Mouse (Mus musculus): ENCODE measurements at regions not wholly inside any gene's neighbourhood (a gene's known extent, or its start where the extent isn't known, plus 50 kb on each side); places are given as distances from the start of the nearest gene placed in this dataset.

DNA sequence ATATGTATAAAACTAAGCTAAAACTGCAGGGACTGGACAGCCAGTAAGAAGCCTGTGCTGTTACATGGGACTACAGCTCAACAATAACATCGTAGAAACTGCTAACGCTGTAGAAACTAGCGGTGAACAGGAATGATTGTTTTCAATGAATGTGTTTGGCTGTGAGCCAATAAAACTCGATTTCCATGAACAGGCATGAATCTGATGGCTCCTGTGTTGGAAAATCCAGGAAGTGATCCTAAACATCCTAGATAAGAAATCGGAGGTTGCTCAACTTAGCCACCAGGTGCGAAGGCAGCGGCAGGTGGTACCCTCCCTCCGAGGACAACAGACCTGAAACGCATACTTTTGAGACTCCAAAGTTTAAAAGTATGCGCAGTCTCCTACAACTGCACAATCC lies 186.0 kb upstream of the Klf7 start:
- Histone ChIP-seq H3K4me1 (replicated peaks) (no peaks in the 10 kb centered on the region), H3K36me3 (no peaks in the 10 kb centered on the region), H3K27ac (no peak overlapping the region), H3K4me3 (replicated peaks) (no peak overlapping the region), H3K4me2 (no peak overlapping the region), H3K27me3 (no peaks in the 10 kb centered on the region), H3K9ac (replicated peaks) (no peak overlapping the region), H3K9me3 (no peaks in the 10 kb centered on the region)
- ATAC-seq (ENCODE audit: insufficient number of reproducible peaks, insufficient read depth, low FRiP score, low TSS enrichment, low read depth): no peak
- 74% methylated on average over 10 of the region's 10 CpGs for WGBS

DNA sequence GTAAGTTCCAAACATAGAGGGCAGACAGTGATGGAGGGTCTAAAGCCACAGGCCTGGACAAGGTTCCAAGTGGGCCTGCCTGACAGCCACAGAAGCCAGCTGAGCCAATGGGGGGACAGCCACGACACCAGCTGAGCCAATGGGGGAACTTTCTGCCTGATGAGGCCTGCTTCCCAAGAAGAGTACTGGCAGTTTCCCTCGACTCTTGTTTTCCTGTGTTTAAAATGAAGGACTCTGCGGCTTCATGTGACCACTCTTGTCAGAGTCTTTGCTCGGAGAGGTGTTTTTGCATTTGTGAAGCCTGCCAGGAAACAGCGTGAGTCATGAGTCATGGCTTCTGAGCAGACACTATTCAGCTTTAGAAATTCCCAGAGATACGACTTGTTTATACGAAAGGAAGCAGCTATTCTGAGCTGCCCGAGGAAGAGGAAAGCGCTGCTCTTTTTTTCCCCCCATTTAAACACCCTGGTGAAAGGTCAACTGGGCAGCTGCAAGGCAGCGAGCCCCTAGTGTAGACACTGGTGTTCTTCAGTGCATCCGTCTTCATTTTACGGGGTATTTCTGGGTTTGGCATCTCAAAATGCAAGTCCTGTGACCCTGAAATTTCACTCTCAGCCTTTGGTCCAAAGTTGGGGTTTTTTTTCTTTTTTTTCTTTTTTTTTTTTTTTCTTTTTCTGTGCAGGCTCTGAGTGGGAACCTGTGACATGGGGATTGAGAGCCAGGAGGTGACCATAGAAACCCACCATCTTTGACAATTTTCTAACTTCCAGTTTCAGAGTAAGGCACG lies 183.5 kb upstream of the Klf7 start:
- Histone ChIP-seq H3K4me3 (replicated peaks) (no peak overlapping the region), H3K4me2 (no peak overlapping the region), H3K9ac (replicated peaks) (no peak overlapping the region), H3K27me3 (no peaks in the 10 kb centered on the region), H3K9me3 (no peaks in the 10 kb centered on the region), H3K4me1 (replicated peaks) (no peaks in the 10 kb centered on the region; the same call in 1 of the 2 replicates), H3K36me3 (no peaks in the 10 kb centered on the region), H3K27ac (peak overlapping the region; percentile 41; the same call in 1 of the 2 replicates)
- ATAC-seq (ENCODE audit: insufficient number of reproducible peaks, insufficient read depth, low FRiP score, low TSS enrichment, low read depth): no peak
- 53% methylated on average over 13 of the region's 13 CpGs for WGBS

DNA sequence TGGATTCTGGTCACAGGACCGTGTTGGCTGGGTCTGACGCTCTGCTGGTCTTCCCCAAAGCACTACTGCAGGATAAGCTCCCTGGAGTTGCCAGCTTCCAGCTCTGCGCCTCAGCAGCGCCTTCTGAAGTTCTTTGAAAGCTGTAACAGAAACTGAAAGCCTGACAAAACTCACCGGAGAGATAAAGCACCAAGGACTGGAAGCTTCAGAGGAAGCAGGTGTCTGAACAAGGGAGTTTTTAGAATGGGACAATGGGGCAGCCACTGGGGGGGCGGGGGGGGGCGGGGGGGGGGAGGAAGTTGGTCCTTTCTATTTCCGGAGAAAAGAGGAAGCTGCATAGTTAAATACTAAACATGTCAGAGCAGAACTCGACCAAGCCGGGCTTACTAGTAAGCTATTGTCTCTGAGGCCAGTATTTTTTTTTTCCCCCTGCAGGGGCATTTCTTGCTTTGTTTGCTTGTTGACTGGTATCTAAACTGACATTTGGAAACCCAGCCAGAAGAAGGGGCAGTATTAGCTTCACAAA lies 180.8 kb upstream of the Klf7 start:
- no peaks in the 10 kb centered on the region for H3K27me3 ChIP-seq
- H3K4me3 ChIP-seq (replicated peaks): no peak overlapping the region
- H3K27ac ChIP-seq: no peak overlapping the region
- WGBS: 31% methylated on average over 10 of the region's 10 CpGs
- no peaks in the 10 kb centered on the region for H3K9me3 ChIP-seq
- no peaks in the 10 kb centered on the region; the same call in 1 of the 2 replicates for H3K4me1 ChIP-seq (replicated peaks)
- H3K36me3 ChIP-seq: no peaks in the 10 kb centered on the region
- no peak overlapping the region for H3K9ac ChIP-seq (replicated peaks)
- peak overlapping the region; percentile 7; the same call in 1 of the 2 replicates for H3K4me2 ChIP-seq
- no peak for ATAC-seq (ENCODE audit: insufficient number of reproducible peaks, insufficient read depth, low FRiP score, low TSS enrichment, low read depth)

DNA sequence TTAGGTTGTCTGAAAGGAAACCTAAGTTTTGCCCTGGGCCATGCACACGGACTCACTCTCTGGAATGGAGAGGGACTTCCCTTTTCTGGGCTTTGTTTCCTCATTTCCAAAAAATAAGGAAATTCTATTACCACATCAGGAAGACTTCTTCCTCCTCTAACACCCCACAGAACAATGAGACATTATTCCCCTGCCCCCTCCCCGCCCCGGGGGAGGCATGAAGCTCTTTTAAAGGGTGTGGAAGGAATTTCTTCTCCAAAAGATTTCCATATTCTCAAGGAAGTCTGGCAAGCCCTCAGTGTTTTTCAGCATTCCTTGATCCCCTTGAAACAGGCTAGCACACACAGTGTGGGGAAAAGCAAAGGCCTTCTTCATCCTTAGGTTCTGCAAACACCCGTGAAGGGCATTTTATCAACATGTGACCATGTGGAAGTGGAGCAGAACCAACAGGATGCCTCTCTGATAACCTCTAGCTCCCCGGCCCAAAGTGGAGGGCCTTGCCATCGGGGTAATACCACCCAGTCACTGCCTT lies 179.5 kb upstream of the Klf7 start:
- Histone ChIP-seq H3K4me1 (replicated peaks) (no peaks in the 10 kb centered on the region; the same call in 1 of the 2 replicates), H3K27ac (peak overlapping the region; percentile 41; the same call in 1 of the 2 replicates), H3K27me3 (no peaks in the 10 kb centered on the region), H3K9ac (replicated peaks) (no peak overlapping the region), H3K4me3 (replicated peaks) (no peak overlapping the region), H3K4me2 (no peak overlapping the region), H3K36me3 (no peaks in the 10 kb centered on the region), H3K9me3 (no peaks in the 10 kb centered on the region)
- ATAC-seq (ENCODE audit: insufficient number of reproducible peaks, insufficient read depth, low FRiP score, low TSS enrichment, low read depth): no peak
- WGBS: 61% methylated on average over 6 of the region's 6 CpGs

DNA sequence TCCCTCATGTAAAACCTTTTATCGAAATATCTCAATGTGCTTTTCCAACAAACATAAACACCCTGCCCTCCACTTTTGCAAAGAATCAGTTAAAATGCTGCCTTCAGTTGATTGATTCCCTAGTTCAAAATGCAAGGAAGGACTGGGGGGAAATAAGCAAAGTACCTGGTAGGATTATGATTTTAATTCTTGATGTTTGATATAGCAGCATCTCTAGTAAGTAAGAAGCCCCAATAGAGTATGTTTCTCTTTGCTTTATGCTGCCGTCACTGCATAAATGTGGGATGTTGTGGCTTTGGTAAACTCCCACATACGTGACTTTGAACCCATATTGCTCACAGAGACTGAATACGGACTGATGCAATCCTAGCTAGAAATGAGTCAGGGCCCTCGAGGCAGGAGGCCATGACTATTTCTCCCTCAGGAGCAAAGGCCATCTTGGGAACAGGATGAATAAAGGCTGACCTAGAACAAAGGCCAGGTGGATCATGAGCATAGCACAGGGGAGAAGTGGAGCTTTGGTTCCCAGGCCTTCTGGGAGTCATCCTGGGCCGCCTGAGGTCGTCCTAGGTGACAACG lies 179.0 kb upstream of the Klf7 start:
- H3K4me3 ChIP-seq (replicated peaks): no peak overlapping the region
- H3K9ac ChIP-seq (replicated peaks): no peak overlapping the region
- H3K9me3 ChIP-seq: no peaks in the 10 kb centered on the region
- no peaks in the 10 kb centered on the region for H3K36me3 ChIP-seq
- H3K4me2 ChIP-seq: no peak overlapping the region
- H3K27me3 ChIP-seq: no peaks in the 10 kb centered on the region
- ATAC-seq (ENCODE audit: insufficient number of reproducible peaks, insufficient read depth, low FRiP score, low TSS enrichment, low read depth): no peak
- whole genome bisulfite sequencing: 80% methylated on average over 8 of the region's 8 CpGs
- no peaks in the 10 kb centered on the region; the same call in 1 of the 2 replicates for H3K4me1 ChIP-seq (replicated peaks)
- no peak overlapping the region; the same call in 1 of the 2 replicates for H3K27ac ChIP-seq

DNA sequence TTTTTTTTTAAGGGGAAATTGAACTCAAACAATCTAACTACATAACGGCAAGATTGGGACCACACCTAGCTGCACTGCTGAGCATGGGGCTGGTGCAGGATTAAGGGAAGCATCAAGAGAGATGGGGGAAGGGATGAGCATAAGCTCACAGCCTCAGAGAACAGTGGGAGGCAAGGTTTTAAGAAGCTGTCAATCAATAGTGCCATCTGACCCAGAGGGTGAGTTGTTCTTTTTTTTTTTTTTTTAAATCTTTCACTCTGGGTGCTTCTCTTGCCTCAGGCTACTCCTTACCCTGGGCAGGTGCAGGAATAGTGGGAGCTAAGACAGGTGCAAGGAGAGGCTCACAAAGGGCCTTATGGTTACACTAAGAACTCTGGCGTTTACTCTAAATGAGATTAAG lies 176.9 kb upstream of the Klf7 start:
- H3K9ac ChIP-seq (replicated peaks): no peak overlapping the region
- WGBS: 64% methylated on average over 2 of the region's 2 CpGs
- no peak for ATAC-seq (ENCODE audit: insufficient number of reproducible peaks, insufficient read depth, low FRiP score, low TSS enrichment, low read depth)

DNA sequence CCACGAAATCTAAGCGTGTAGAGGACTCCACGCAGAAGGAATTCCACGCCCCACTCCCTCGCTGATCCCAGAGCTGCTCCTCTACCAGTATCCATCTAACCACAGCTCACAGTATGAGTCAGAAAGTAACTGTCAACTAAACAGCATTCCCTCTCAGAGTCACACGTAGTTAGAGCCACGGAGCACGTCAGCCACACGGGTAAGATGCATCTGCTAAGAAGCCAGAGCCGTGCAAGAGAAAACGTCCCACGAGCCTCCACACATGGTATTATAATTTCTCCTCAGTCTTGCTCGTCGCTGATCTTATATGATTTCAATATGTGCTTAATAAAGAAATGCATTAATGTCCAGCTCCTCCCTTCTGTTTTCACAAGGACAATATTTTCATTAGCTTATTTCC lies 176.1 kb upstream of the Klf7 start:
- 86% methylated on average over 14 of the region's 14 CpGs for WGBS
- H3K4me2 ChIP-seq: no peak overlapping the region
- no peak overlapping the region for H3K4me3 ChIP-seq (replicated peaks)
- H3K9me3 ChIP-seq: no peaks in the 10 kb centered on the region
- no peaks in the 10 kb centered on the region; the same call in 1 of the 2 replicates for H3K4me1 ChIP-seq (replicated peaks)
- H3K27ac ChIP-seq: no peak overlapping the region
- no peaks in the 10 kb centered on the region for H3K36me3 ChIP-seq
- H3K27me3 ChIP-seq: no peaks in the 10 kb centered on the region
- no peak overlapping the region for H3K9ac ChIP-seq (replicated peaks)
- ATAC-seq (ENCODE audit: insufficient number of reproducible peaks, insufficient read depth, low FRiP score, low TSS enrichment, low read depth): no peak

More for the DNA sequence above, 176.9 kb upstream of the Klf7 start:
- Histone ChIP-seq H3K4me2 (no peak overlapping the region), H3K27me3 (no peaks in the 10 kb centered on the region), H3K4me3 (replicated peaks) (no peak overlapping the region), H3K9me3 (no peaks in the 10 kb centered on the region), H3K27ac (no peak overlapping the region), H3K36me3 (no peaks in the 10 kb centered on the region), H3K4me1 (replicated peaks) (no peaks in the 10 kb centered on the region; the same call in 1 of the 2 replicates)

DNA sequence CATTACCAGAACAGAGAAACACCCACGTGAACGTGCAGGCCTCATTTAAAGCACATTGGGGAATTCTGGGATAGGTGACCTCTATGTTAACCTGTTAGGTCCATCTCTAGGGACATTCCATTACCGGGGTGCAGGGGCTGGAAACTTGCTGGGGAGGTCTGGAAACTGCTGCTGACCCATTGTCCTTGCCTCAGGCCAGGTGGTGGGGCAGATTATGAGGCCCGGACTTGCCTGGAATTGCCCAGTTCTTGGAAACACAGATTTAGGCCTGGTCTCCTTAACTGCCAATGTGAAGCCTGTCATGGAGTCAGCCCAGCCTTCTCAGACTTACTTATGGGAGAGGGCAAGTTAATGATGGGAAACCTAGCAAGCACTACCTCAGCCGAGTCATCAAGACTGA lies 175.3 kb upstream of the Klf7 start:
- H3K27me3 ChIP-seq: no peaks in the 10 kb centered on the region
- no peak for ATAC-seq (ENCODE audit: insufficient number of reproducible peaks, insufficient read depth, low FRiP score, low TSS enrichment, low read depth)
- no peak overlapping the region for H3K27ac ChIP-seq
- H3K9me3 ChIP-seq: no peaks in the 10 kb centered on the region
- WGBS: 68% methylated on average over 5 of the region's 5 CpGs
- H3K4me3 ChIP-seq (replicated peaks): no peak overlapping the region
- no peak overlapping the region for H3K9ac ChIP-seq (replicated peaks)
- H3K4me1 ChIP-seq (replicated peaks): no peaks in the 10 kb centered on the region; the same call in 1 of the 2 replicates
- no peak overlapping the region for H3K4me2 ChIP-seq
- no peaks in the 10 kb centered on the region for H3K36me3 ChIP-seq

DNA sequence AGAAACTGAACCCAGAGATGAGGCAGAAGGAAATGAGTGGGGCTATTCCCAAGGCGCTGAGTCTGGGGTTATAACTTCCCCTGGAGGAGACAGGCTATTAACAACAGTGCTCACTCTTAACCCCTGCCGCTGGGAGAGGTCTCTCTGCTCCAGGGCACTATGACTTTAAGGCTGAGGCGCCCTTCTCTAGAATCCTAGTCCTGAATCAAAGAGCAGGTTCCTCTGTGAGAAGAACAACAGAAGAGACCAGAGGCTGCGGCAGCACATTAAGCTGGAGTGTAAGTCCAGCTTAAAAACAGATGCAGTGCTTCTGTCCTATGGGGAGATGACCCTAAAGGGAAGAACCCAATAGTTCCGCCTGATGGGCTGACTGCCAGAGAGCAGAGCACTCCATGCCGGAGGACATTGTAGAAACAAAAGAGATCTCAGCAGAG lies 173.4 kb upstream of the Klf7 start:
- no peak overlapping the region for H3K4me2 ChIP-seq
- H3K9ac ChIP-seq (replicated peaks): no peak overlapping the region
- ATAC-seq (ENCODE audit: insufficient number of reproducible peaks, insufficient read depth, low FRiP score, low TSS enrichment, low read depth): no peak
- H3K36me3 ChIP-seq: no peaks in the 10 kb centered on the region
- no peaks in the 10 kb centered on the region; the same call in 1 of the 2 replicates for H3K4me1 ChIP-seq (replicated peaks)
- no peaks in the 10 kb centered on the region for H3K27me3 ChIP-seq
- H3K27ac ChIP-seq: no peak overlapping the region
- H3K9me3 ChIP-seq: no peaks in the 10 kb centered on the region
- no peak overlapping the region for H3K4me3 ChIP-seq (replicated peaks)
- WGBS: 43% methylated on average over 6 of the region's 6 CpGs

DNA sequence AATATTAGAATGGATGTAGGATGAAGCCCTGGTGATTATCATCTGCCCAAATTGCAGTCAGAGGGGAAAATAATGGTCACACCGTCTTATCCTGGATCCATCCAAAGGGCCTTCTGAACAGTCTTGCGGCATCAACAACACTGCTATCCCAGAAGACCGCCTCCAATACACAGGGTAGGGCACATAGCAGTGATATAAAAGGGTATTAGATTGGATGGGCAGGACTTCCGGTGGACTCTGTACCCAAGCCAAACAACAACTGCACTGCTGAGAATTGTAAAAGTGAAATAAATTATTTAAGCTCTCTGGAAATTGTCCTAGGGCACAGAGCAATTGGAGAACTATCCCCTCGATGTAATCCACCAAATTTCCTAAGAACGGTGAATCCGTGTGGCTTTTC lies 173.0 kb upstream of the Klf7 start:
- H3K27me3 ChIP-seq: no peaks in the 10 kb centered on the region
- ATAC-seq (ENCODE audit: insufficient number of reproducible peaks, insufficient read depth, low FRiP score, low TSS enrichment, low read depth): no peak
- H3K27ac ChIP-seq: no peak overlapping the region
- no peaks in the 10 kb centered on the region; the same call in 1 of the 2 replicates for H3K4me1 ChIP-seq (replicated peaks)
- H3K9me3 ChIP-seq: no peaks in the 10 kb centered on the region
- no peaks in the 10 kb centered on the region for H3K36me3 ChIP-seq
- H3K4me3 ChIP-seq (replicated peaks): no peak overlapping the region
- WGBS: 85% methylated on average over 7 of the region's 7 CpGs
- no peak overlapping the region for H3K9ac ChIP-seq (replicated peaks)
- H3K4me2 ChIP-seq: no peak overlapping the region

DNA sequence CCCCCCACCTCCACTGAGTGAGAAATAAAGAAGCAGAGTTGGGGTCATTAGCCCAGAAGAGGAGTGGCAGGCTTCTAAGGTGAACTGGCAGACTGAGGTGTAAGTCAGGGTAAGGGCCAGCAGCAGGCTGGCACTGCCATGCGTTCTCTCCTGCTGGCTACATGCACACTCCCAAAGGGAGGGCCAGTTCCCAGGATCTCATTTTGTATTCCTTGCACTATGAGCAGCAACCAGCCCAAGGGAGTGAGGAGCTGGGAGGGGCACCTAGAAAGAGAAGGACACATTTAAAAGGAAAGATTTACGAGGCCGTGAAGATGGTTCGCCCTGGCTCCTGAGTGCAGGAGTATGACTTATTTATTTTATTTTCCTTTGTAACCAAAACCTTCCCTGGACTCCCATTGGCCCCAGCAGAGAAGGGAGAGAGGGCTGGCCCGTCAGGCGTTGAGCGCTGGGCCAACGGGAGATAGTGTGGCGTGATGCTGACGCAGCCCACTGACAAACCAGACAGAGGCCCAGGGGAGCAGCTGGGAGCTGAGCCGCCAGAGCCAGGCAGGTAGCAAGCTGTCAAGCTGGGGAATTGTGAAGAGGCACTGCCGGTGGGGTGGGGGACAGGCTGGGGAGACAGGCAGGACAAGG lies 166.8 kb upstream of the Klf7 start:
- no peak for ATAC-seq (ENCODE audit: insufficient number of reproducible peaks, insufficient read depth, low FRiP score, low TSS enrichment, low read depth)
- peak overlapping the region; percentile 24 for H3K4me2 ChIP-seq
- 38% methylated on average over 12 of the region's 12 CpGs for WGBS

More for the DNA sequence above, 166.8 kb upstream of the Klf7 start:
- peaks cover 4% of the 10 kb centered on the region; the same call in 1 of the 2 replicates for H3K4me1 ChIP-seq (replicated peaks)
- no peaks in the 10 kb centered on the region for H3K36me3 ChIP-seq
- H3K9me3 ChIP-seq: no peaks in the 10 kb centered on the region
- H3K9ac ChIP-seq (replicated peaks): no peak overlapping the region
- 0 out of 2 replicates have a peak, but pooled peaks cover 3% of the 10 kb centered on the region for H3K27me3 ChIP-seq
- H3K4me3 ChIP-seq (replicated peaks): no peak overlapping the region
- H3K27ac ChIP-seq: no peak overlapping the region

Data from limb, embryonic 12.5 days (tissue).